Mouse (Mus musculus) left cerebral cortex, adult 18-20 months (tissue): Measurements from ENCODE around the gene Nwd2. TPM values are rescaled to one million over a fixed set of nuclear protein-coding genes. Genes with fewer than 3 reads are reported as not detected.
A peak's percentile ranks its signal among the peaks of the same experiment; 100 is the strongest.

Source experiments
- DNase-seq, 2 experiments: peaks; one replicate each; pipeline ENCODE4 v3.0.0; 2021 to 2022; ENCODE audit warnings: low spot score in 2 of 2, mixed read lengths in 1 of 2
- total RNA-seq, 2 experiments: library from RNA; stranded (reverse); gene quantifications; 2 replicates each; pipeline ENCODE4 v1.2.3; 2021

Gene Nwd2
- total RNA-seq, 2 experiments from 2014 or later: 33.5 to 39.5 TPM

DNA sequence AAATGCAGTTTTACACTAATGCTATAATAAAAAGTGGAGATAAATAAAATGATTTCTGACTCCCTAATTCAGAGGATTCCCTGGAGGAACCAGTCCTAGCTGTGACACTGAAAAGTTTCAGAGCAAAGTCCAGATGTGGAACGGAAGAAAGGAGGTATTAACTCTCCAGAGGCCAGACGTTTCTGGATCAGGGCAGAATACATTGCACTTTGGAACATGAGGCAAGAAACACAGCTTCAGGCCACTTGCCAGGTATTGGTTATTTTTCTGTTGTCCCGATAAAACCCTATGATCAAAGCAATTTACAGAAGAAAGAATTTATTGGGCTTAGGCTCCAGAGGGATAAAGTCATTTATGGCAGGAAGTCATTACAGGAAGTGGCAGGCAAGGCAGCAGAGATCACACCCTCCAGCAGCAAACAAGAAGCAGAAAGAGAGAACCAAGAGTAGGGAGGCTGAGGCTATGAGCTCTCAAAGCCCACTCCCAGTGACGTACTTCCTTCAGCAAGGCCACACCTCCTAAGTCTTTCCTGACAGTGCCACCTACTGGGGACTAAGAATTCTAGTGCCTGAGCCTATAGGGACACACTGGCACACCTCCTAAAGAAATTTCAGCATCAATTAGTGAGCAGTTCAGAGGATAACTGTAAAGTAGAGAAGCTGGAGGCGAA, 106.3 kb downstream of the Nwd2 start:
- no peak for DNase-seq

DNA sequence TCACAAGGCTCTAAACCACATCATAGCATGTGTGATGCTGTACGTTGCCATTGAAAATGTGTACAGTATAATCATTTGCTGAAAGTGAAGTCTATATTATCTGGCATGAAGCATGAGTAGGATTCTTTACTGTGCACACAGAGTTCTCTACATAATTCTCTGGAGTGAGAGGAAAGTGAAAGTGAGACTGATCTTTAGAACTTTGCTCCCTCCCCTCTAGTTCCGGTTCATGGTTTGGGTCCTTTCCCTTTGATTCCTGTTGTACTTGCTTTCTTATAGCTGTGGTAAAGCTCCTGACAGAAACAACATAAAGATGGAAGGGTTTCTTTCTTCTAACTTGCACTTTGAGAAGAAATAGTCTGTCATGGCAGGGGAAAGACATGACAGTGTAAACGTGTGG, 107.0 kb downstream of the Nwd2 start:
- no peak for DNase-seq

DNA sequence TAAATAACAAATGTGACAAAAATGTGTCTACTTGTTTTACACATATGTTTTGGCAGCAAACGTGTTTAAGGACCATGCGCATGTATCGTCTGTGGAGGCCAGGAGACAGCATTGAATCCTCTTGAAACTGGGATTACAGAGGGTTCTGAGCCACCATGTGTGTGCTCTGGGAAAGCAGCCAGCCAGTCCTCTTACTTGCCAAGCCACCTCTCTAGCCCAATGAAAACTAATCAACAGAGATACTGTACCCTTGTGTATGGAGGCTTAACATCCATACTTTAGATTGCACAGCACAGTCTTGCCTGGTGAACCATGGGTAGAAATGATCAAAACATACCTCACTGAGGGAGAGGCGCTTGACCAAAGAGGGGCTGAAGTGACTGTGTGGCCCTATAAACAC, 117.0 kb downstream of the Nwd2 start:
- DNase-seq: no peak

DNA sequence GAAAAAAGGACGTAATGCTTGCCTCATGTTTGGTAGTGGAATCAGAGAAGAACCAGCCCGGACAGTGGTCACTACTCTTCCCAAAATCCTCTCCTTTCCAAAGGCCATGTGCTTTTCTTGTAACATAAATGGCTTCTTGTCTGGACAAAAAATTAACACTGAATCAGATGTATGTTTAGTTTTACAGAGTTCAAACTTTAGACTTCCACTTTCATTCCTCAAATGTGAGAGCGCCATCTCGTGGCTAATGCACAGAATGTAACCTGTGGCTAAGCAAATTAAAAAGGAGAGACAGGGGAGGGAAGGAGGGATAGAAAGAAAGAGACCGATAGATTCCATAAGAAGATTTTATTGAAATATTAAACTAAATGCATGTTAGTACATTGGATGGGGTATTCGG, 117.8 kb downstream of the Nwd2 start:
- DNase-seq: peak; percentile 51 to 74

DNA sequence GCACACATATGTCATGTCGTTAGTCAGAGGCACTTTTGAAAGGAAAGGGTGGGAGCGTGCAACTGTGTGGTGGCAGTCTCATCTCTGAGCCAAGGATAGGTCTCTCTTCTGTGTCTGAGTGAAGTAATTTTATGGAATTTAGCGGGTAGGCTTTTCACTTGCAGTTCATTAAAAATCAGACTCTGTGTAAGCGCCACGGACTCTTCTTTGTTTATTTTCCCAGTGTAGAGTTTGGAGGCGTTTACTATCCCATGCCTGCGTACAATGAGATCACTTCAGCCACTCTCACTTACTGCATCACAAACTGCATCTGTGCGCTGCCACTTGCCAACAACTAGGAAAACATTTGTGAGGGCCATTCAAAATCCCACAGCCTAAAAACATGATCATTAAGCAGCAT, 118.6 kb downstream of the Nwd2 start:
- peak in 1 of 2 experiments; percentile 10 for DNase-seq

DNA sequence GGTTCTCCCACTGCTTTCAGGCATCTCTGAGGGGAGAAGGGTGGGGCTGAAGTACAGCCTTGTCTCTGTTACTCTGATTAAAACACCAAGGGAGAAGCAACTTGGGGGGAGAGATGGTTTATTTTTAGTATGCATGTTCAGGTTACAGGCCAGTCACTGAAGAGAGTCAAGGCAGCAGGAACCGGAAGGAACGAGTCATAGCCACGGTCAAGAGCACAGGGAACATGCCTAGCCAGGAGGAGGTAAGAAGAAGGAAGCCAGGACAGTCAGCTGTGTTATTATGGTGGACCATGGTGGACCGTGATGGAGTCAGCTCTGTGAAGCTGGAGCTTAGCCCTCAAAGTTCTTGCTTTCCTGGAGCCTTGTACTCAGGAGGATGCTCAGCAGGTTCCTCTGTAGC, 119.3 kb downstream of the Nwd2 start:
- no peak for DNase-seq

DNA sequence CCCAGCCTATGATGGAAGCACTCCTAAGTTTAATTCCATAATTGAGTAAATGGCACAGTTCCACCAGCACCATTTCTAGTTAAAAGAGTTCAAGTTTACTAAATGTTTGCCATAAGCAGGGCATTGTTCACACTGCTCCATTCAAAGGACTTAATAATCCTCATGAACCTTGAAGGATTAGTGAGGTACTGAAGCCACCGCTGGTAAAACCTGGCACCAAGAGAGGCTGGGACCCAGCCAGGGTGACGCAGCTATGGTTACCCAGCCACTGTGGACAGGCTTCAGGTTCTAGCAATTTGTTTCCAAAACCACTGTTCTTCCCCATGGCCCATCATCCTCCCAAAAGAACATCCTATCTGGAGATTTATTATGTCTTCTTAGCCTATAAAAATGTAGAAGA, 124.1 kb downstream of the Nwd2 start:
- DNase-seq: no peak

DNA sequence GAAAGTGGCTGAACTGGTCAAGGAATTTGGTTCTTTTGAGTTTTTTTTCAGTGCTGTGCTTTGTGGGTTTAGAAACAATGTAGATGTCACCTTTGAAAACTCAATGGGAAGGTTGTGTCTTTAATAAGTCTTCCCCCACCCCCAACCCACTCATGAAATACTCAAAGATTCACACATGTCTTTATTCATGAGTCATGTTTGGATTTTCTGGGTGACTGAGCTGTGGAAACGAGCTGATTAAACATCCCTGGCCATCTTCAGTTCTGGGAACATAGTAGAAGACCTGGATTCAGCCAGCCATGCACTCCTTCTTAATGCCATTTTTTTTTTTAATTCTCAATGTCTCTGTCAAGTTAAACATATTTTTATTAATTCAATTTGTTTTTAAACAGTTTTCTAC, 124.7 kb downstream of the Nwd2 start:
- DNase-seq: no peak

DNA sequence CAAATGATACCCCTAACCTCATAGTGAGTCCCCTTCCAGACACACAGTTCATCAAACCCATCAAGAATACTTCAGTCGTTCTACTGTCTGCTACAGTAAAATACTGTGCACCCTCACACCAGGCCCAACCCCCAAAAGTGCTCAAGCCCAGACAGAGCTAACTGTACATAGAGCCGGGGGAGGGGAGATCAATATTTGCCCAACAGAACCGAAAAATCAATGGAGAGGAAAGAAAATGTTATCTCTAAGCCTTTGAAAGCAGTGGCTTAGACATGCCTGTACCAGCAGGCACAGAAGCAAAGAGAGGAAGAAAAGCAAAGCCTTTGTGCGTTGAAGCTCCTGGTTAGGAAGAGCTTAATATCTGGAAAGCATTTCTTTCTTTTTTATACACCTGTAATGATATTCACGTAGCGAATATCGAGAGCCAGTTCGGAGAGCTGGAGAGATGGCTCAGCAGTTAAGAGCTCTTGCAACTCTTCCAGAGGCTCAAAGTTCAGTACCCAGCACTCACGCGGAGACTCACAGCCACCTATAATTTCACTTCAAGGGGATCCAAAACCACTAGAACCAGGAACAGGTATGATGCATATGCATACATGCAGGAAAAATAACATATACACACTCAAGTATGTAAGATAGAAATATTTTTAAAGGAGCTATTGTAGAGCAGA, 139.4 kb downstream of the Nwd2 start:
- DNase-seq: no peak

DNA sequence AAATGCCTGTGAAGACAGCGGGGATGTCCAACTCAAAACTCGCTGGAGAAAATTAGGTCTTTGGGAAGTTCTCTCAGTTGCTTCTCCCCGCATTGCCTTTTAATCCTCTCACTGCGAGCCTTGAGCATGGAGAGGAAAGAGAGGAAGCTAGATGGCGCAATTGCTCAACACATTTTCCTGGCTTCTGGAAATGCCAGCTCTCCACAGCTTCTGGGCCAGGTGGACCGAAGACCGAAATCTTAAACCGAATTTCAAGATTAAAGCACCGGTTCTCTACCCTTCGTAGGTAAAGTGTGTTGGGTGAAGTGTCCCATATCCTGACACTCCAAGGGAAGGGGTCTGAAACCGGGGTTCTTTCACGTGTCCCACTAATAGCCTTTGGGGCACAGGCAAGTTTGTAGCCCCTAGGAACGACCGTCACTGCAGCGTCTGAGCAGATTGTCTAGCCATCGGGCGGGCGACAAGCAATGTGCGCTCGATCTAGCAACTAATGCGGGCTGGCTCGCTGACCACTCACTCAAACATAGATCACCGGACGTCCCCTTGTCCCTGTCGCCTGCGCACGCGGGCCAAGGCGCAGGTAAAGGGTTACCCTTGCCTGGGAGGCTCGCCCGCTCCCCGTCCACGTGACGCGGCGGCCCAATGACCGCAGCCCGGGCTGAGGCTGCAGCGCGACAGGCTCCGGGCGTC, 163.1 kb downstream of the Nwd2 start, which contains the start of gene 0610040J01Rik:
Gene 0610040J01Rik (plus strand): TSS at position 545 of the 690 bp plus-strand sequence.
- peak; percentile 61 to 64 for DNase-seq

DNA sequence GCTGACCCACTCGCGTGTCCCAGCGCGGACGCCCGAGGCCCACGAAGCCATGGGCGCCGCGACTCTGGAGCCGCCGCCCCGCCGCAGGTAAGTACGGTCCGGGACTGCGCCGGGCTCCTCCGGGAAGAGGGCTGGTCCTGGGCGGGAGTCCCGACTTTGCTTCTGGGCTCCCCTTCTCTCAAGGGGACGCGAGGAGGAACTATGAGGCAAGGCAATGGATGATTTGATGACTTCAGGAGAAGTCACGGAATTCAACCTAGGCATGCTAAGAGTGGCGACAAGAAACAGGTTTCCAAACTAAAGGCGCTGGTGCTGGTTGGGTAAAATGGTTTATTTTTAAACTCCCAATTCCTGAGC, 163.6 kb downstream of the Nwd2 start:
- no peak for DNase-seq

DNA sequence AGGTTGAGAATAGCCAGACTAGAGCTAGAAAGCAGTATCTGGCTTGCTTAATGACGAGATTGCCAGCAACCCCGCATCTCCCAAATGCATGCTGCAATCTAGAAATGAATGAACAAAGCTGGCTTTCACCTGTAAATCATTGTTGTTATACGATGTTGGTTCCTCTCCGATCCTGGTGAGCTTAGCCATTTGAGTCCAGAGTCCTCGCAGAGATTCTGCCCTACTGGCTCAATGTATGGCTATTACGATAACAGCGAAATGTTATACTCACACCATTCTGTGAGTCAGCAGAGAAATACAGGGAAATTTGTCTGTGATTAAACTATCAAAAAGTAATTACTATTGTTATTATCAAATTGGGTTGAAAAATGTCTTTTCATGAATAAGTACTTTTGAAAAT, 167.7 kb downstream of the Nwd2 start:
- no peak for DNase-seq

DNA sequence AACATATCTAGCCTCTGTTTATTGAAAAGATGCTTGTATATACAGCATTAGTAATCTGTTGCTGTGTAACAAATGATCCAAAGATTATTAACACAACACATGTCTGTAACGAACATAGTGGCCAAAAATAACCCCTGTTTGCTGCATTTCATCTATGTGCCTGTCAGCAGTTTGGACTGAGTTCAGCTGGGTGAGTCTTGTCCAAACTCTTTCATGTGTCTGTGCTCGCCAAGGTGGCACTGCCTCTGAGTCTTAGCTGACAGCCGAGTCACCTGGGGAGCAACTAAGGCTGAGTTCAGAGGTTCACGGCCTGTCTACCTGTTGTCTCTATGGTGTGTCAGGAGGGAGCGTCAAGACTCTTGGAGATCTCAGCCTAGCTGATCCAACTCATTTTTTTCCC, 168.4 kb downstream of the Nwd2 start:
- DNase-seq: no peak

DNA sequence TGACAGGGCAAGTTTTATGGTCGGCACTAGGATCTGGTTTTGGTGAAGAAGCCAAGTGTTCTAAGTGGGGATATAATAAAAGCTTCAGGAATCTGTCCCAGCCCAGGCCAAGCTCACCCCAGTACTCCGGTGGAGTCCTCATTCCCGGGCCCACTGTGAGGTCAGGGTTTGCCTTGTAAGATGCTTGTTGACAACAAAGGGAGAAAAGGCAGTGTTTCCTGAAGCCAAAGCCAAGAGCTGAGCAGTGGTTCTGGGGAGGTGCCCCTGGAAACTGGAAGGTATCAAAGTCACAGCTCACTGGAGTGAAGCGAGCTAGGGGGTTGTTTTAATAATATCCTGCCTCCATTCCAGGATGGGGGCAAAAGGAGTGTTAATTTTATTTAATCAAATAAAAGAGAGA, 170.1 kb downstream of the Nwd2 start:
- no peak for DNase-seq

DNA sequence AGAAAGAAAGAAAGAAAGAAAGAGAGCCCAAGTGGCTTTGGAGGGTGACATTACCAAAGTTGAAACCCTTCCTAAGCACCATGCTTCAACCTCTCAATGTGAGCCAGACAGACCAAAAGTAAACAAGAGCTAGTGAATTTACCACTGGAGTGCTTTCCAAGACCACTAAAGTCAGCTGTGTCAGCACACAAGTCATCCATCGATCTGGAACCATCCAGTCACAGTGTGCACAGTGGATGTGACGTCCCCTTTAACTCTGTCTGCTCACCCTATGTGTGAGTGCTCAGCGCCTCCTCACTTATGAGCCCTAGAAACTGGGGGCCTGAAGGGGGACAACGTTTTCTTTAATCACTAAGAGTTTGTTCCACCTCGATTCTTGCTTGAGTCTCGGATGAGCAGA, 170.6 kb downstream of the Nwd2 start:
- no peak for DNase-seq

DNA sequence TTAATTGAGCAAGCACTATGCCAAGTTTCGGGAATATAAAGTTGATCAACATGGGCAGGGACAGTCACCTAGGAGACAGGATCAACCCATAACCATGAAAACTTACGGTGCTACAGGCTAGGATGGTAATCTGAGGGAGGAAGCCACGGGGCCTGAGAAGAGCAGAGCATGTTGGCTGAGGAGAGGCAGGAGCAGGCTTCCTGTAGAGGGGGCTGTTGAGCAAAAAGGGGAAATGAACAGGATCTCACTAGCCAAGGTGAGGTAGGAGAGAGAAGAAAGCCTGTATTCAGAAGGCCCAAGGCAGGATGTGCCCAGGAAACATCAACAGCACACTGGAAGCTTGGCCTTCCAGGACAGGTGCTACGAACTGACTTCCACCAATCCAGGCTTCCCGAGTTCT, 172.3 kb downstream of the Nwd2 start:
- no peak for DNase-seq

DNA sequence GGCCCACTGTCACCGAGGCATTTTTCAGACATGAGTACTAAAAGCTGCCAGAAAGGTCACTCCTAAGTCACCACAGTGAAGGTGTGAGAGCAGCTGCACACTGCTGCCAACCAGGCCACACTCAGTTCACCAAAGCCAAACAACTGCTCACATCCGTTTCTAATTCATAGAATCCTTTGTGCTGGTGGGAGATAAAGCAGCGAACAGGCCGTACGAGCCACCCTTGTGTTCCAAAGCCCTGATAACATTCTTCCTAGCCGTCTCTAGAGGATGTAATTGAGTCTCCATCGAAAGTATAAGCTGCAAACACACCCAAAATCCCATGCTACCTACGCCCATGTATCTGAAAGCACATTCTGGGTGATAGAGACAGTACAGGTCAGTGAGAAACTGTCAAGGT, 173.0 kb downstream of the Nwd2 start:
- DNase-seq: no peak

DNA sequence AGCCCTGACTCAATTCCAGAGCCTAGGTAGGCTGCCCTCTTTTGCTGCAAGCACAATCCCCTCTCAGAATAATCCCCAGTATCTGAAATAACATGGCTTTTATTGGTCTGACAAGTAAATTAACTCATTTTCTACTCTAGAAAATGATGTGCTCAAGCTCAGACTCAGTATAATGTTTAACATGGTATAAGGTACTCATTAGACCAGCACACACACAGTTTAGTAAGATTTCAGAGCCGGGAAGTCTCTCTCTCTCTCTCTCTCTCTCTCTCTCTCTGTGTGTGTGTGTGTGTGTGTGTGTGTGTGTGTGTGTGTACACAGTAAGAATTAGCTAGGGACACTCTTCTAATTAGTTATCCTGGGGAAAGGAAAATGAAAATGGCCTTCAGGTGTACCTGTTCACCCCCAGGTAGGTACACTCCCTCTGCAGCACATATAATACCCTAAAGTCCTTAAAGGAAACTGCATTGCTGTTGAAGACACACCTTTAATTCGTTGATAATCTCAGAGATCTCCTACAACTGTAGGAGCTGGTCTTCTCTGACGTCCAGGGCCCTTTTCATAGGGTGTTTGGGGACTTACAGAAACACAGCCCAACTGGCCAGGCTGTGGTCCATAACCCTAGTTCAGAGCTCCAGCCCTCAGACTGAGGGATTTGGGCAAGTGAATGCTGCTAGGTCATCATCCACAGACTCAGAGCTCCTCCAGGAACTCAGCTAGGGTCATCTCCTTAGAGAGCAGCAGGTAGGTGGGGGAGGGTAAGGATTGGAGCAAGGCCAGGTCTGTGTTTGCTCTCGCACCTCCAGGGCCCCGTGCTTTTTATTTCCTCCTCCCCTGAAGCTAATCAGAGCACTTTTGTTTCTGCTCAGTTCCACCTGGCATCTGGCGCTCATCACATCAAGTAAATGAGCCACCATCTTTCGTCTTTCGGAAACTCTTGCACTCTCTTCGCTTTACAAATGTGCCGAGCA, 174.7 kb downstream of the Nwd2 start:
- no peak for DNase-seq

DNA sequence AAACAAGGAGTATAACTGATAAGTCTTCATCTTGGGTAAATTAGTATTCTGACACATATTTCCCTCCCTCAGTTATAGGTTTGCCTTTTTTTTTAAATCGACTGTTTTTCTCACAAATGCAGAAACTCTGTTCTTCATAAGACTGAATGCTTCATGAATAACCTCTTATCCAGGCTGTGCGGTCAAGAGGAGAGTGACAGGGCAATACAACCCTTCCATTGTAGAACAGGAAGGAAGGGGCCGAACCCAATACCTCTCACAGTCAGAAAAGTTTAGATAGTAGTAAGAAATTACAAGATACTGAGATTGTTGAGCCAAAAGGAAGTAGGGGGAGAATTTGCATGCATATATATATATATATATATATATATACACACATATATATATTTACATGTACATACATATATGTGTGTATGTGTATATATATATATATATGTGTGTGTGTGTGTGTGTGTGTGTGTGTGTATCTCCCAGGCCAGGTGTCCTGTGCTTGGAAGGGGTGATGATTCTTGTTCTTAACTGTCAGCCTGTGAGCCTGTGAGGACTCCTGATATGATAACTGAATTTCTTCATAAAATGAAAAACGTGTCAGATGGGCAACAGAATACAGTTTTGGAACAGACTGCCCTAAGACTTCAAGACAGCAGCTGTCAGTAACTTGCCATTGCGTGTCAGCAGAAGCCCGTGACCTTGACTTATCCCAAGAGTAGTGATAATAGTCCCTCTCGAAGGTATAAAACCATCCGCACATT, 175.9 kb downstream of the Nwd2 start:
- no peak for DNase-seq

DNA sequence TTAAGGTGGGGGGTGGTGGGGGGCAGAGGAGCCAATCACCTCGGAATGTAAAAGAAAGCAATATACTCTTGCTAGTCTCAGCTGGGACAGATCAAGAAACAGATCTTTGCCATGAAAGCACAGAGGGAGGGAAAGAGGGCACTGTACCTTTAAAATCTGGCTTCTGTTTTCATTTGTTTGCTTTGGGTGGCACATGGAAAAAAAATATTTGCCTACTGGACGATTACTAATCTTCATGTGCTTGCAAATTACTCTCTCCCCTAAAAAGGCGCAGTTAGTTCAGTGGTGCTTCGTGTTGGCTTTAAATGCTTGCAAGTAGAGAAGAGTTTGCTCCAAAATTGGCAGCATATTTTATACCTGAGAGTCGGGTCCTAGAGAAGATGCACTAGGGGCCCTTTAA, 177.0 kb downstream of the Nwd2 start:
- DNase-seq: no peak

DNA sequence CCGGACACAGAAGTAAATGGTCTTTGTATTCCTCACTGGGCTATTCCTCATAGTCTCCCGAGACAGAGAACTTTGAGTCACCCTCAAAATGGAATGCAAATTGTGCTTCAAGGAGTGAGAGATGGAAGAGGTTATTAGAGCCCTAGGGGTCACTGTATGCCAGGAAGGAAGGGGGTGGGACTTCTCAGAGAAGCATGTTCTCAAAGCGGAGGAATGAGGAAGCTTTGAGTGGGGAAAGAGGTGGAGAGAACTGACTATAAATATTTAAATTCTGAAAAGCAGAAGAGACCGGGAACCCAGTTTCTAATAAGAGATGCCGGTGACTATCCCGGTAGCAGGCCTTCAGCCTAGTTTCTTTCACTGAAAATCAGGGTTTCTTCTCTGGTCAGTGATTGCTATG, 178.1 kb downstream of the Nwd2 start:
- DNase-seq: no peak
